Mouse (Mus musculus) heart, embryonic 12.5 days (tissue): ENCODE results near the gene Cyfip2. TPM values are rescaled to one million over a fixed set of nuclear protein-coding genes. Genes with fewer than 3 reads are reported as not detected.

Source experiments
- ATAC-seq: fragments of 200-750 bp; cut with Nextera tagmentation; 2 replicates; pipeline ENCODE4 v1.8.0; 2017; ENCODE audit warnings: moderate TSS enrichment, moderate library complexity; ENCODE audit not compliant: insufficient number of reproducible peaks, low FRiP score
- H3K27ac ChIP-seq: fragments of 300-500 bp; sonication (generic); 2 replicates; pipeline ENCODE4 v1.5.1; 2016; ENCODE audit warnings: mild to moderate bottlenecking, moderate library complexity; ENCODE audit not compliant: poor library complexity, severe bottlenecking
- H3K27me3 ChIP-seq: fragments of 300-500 bp; sonication (generic); replicated peaks from 2 replicates; pipeline ENCODE4 v1.6.1; 2016; ENCODE audit warnings: mild to moderate bottlenecking, moderate library complexity
- H3K36me3 ChIP-seq: fragments of 300-500 bp; sonication (generic); 2 replicates; pipeline ENCODE4 v1.6.1; 2016; ENCODE audit warnings: mild to moderate bottlenecking, moderate library complexity
- H3K4me1 ChIP-seq: fragments of 300-500 bp; sonication (generic); replicated peaks from 2 replicates; pipeline ENCODE4 v1.6.1; 2016; ENCODE audit warnings: mild to moderate bottlenecking
- H3K4me2 ChIP-seq: fragments of 300-500 bp; sonication (generic); 2 replicates; pipeline ENCODE4 v1.6.1; 2016; ENCODE audit warnings: mild to moderate bottlenecking, moderate library complexity
- H3K4me3 ChIP-seq: fragments of 300-500 bp; sonication (generic); 2 replicates; pipeline ENCODE4 v1.5.1; 2016; ENCODE audit warnings: mild to moderate bottlenecking
- H3K9ac ChIP-seq: fragments of 300-500 bp; sonication (generic); 2 replicates; pipeline ENCODE4 v1.6.1; 2016; ENCODE audit warnings: mild to moderate bottlenecking, moderate library complexity
- H3K9me3 ChIP-seq: fragments of 300-500 bp; sonication (generic); replicated peaks from 2 replicates; pipeline ENCODE4 v1.6.1; 2016; ENCODE audit warnings: mild to moderate bottlenecking, moderate library complexity
- WGBS: fragments of 180-500 bp; shearing (Covaris S2); methylation state at CpG from one replicate; pipeline ENCODE4 v1.1.7; 2016; 5-methylcytosine and 5-hydroxymethylcytosine counted together
- polyA plus RNA-seq: library from polyadenylated mRNA; unstranded; fragments of >200 nt; fragmentation: Nextera tagmentation; extraction: Ambion mirVana; gene quantifications from 2 replicates; pipeline ENCODE4 v1.2.1, GENCODE M21; 2016

Gene Cyfip2
- polyA plus RNA-seq, 1 experiment from 2014 or later: 6.5 TPM

DNA sequence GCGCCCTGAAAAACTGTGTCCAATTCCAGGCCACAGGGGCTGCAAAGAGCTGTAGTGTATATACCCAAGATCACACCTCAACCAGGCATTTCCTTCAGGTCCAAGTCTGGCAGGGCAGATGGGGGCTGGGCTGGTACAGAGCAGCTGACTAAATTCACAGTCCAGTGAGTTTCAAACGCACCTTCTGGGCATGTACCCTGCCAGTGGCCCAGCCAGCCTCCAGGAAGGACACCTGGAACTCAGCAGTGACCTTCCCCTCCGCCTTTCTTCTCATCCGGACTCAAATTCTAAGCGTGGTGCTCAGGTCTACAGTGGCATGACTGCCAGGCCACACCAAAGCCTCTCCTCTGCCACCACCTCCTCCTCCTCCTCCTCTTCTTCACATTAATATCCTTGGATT lies 19.2 kb downstream of the Cyfip2 start:
- Histone ChIP-seq H3K4me1 (no peaks in the 10 kb centered on the region), H3K9ac (no peak overlapping the region), H3K4me3 (no peak overlapping the region), H3K36me3 (0 out of 2 replicates have a peak, but pooled peaks cover 4% of the 10 kb centered on the region), H3K27ac (no peak overlapping the region), H3K4me2 (no peak overlapping the region), H3K9me3 (no peaks in the 10 kb centered on the region), H3K27me3 (no peaks in the 10 kb centered on the region)
- 80% methylated on average over 5 of the region's 5 CpGs for WGBS
- ATAC-seq: no peak

DNA sequence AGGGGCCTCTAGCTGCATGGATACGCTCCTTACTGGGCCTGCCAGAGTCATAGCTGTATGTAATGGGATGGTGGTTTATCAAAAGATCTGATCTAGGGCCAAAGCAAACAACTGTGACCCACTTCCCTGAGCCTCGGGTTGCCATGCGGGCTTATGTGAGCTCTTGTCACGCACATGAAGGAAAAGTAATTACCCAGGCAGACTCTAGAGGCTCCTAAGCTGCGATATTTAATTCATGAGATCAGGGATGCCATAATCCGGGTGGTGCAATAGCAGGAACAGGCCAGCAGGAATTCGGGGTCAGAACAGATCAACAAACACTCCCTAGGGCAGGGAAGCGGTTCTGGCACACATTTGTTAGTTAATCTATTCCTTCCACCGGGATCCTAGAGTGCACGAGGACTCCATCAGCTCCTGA lies 21.7 kb downstream of the Cyfip2 start:
- no peaks in the 10 kb centered on the region for H3K9me3 ChIP-seq
- H3K27ac ChIP-seq: no peak overlapping the region
- no peak overlapping the region for H3K4me3 ChIP-seq
- H3K9ac ChIP-seq: no peak overlapping the region
- H3K4me1 ChIP-seq: no peaks in the 10 kb centered on the region
- no peak for ATAC-seq
- H3K36me3 ChIP-seq: 0 out of 2 replicates have a peak, but pooled peaks cover 4% of the 10 kb centered on the region
- no peaks in the 10 kb centered on the region for H3K27me3 ChIP-seq
- WGBS: 61% methylated on average over 10 of the region's 10 CpGs
- H3K4me2 ChIP-seq: no peak overlapping the region

DNA sequence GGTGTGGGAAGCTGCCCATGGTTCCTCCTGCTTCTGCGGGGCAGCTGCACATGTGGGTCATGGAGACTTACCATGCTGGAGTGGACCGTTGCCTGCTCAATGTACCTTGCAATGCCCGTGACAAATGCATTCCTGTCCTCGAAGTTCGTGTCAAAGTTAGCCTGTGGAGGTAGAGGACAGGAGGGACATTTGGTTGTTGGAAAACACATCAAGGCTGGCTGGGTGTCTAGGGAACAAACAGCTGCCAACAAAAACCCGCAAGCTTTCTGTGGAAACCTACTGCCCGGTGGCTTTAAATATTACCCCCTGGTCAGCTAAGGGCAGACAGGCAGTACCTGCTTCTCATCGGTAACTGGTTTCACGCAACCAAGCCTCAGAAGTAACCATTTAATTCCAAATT lies 23.1 kb downstream of the Cyfip2 start:
- Histone ChIP-seq H3K36me3 (0 out of 2 replicates have a peak, but pooled peaks cover 4% of the 10 kb centered on the region), H3K27me3 (no peaks in the 10 kb centered on the region), H3K27ac (no peak overlapping the region), H3K4me3 (no peak overlapping the region), H3K9ac (no peak overlapping the region), H3K4me2 (no peak overlapping the region), H3K4me1 (no peaks in the 10 kb centered on the region), H3K9me3 (no peaks in the 10 kb centered on the region)
- no peak for ATAC-seq
- 85% methylated on average over 9 of the region's 9 CpGs for whole genome bisulfite sequencing

DNA sequence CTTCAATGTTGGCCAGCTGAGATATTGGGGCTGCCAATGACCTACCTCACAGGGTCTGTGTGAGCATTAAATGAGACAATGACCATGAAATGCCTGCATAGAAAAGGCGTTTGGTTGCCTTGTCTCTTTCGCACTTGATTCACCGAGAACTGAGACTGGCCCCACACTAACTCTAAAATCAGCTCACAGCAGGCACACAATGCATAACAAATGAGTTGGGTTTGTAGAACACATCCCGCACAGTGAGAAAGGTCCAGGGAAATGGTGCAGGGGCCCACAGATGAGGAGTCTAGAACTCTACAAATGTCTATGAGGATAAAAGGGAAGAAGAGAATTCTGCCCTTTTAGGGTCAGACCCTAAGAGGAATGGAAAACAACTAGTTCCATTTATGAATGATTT lies 23.6 kb downstream of the Cyfip2 start:
- Histone ChIP-seq H3K4me1 (no peaks in the 10 kb centered on the region), H3K36me3 (0 out of 2 replicates have a peak, but pooled peaks cover 4% of the 10 kb centered on the region), H3K9ac (no peak overlapping the region), H3K27ac (no peak overlapping the region), H3K9me3 (no peaks in the 10 kb centered on the region), H3K4me2 (no peak overlapping the region), H3K27me3 (no peaks in the 10 kb centered on the region), H3K4me3 (no peak overlapping the region)
- no peak for ATAC-seq
- 84% methylated on average over 4 of the region's 4 CpGs for WGBS

DNA sequence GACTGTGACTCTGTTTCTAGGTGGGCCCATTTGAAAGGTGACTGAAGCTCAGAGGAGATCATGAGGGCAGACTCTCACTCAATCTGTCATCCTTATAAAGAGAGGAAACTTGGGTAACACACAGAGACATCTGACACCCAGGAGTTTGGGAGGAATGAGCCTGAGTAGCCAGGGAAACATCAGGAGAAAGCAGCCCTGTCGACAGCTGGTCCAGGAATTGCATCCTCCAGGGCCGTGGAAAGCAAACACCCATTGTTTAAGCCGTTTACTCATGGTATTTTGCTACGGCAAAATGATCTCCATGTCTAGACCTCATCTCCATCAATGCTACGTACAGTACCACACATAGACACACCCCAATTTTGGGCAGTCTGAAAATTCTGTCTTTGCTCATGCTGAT lies 24.6 kb downstream of the Cyfip2 start:
- Histone ChIP-seq H3K9ac (no peak overlapping the region), H3K27me3 (no peaks in the 10 kb centered on the region), H3K4me1 (no peaks in the 10 kb centered on the region), H3K9me3 (no peaks in the 10 kb centered on the region), H3K27ac (no peak overlapping the region), H3K4me3 (no peak overlapping the region), H3K4me2 (no peak overlapping the region), H3K36me3 (0 out of 2 replicates have a peak, but pooled peaks cover 4% of the 10 kb centered on the region)
- 59% methylated on average over 5 of the region's 5 CpGs for WGBS
- no peak for ATAC-seq

DNA sequence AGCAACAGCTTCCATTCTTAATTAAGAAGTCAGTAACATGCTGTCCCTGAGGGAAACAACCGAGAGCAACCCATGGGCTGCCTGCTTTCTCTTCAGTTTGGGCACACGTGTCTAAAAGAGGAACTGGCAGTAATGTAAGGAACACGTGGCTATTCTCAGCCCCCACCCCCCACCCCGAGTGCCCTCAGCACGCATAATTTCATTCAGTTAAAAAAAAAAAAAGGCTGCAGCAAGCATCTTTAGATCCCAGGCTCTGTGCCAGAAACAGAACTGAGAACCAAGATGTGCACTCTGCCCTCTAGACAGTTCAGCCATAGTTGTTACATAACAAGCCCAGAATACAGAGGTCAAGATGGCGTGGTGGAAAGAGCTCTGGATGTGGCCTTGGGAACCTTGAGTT lies 25.9 kb downstream of the Cyfip2 start:
- Histone ChIP-seq H3K27ac (no peak overlapping the region), H3K4me3 (no peak overlapping the region), H3K4me1 (no peaks in the 10 kb centered on the region), H3K4me2 (no peak overlapping the region), H3K9me3 (no peaks in the 10 kb centered on the region), H3K27me3 (no peaks in the 10 kb centered on the region), H3K36me3 (0 out of 2 replicates have a peak, but pooled peaks cover 4% of the 10 kb centered on the region), H3K9ac (no peak overlapping the region)
- ATAC-seq: no peak
- 61% methylated on average over 6 of the region's 6 CpGs for WGBS

DNA sequence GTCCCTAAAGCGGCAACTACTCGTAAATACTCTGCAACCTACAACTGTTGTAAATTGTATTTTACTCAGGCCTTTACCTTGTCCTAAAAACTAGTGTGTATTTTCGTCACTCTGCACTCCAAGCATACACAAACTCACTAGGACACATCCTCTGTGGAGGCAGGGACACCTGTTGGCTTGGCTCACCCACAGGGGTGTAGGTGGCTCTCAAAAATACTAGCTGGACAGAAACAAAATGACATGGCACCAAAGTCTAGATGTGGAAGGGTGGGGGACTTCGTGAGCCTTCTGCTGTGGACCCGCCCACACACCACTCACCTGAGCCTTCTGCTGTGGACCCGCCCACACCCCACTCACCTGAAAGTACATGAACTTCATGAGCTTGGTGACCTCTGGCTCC lies 28.9 kb downstream of the Cyfip2 start:
- 88% methylated on average over 6 of the region's 6 CpGs for WGBS
- Histone ChIP-seq H3K36me3 (no peaks in the 10 kb centered on the region), H3K27ac (no peak overlapping the region), H3K4me3 (no peak overlapping the region), H3K27me3 (no peaks in the 10 kb centered on the region), H3K9me3 (no peaks in the 10 kb centered on the region), H3K4me1 (no peaks in the 10 kb centered on the region), H3K9ac (no peak overlapping the region), H3K4me2 (no peak overlapping the region)
- no peak for ATAC-seq

DNA sequence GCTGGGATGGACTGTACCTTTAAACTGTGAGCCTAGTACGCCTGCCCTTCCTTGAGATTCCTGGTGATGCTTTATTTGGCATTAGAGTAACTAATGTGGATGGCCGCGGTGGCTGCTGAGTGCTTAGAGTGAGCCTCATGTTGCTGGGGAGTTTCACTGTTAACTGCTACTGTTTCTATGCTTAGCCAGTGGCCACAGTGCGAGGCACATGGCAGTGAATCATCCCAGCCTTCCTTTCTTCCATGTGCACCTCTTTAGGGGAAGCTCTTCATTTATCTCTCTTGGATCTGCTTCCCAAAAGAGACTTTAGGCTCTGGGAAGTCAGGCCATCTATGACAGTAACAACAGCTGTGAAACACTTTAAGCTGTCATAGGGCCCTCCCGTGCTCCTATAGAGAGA lies 30.0 kb downstream of the Cyfip2 start:
- no peaks in the 10 kb centered on the region for H3K9me3 ChIP-seq
- H3K27me3 ChIP-seq: no peaks in the 10 kb centered on the region
- H3K4me1 ChIP-seq: no peaks in the 10 kb centered on the region
- no peak overlapping the region for H3K9ac ChIP-seq
- no peak overlapping the region for H3K4me2 ChIP-seq
- WGBS: 80% methylated on average over 5 of the region's 5 CpGs
- ATAC-seq: no peak
- no peaks in the 10 kb centered on the region for H3K36me3 ChIP-seq
- H3K4me3 ChIP-seq: no peak overlapping the region
- no peak overlapping the region for H3K27ac ChIP-seq

DNA sequence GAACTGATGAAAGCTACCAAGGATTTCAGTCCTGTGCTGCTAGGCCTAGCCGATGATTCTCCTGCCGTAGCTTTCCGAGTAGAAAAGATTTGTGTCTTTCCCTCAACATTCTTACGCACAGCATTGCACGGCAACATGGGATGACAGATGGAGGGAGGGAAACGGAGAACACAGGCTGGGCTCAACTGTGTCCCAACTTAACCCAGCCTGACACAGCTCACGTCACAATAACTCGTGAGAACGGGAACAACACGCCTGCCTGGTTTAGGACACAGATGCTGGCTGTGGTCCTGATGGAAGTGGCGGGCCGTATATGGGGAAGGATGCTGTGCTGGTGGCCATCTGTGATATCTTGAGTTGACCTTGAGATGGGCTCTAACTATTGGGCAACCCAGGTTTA lies 34.0 kb downstream of the Cyfip2 start:
- H3K9me3 ChIP-seq: no peaks in the 10 kb centered on the region
- H3K36me3 ChIP-seq: no peaks in the 10 kb centered on the region
- H3K4me1 ChIP-seq: no peaks in the 10 kb centered on the region
- H3K27ac ChIP-seq: no peak overlapping the region
- H3K4me2 ChIP-seq: no peak overlapping the region
- WGBS: 89% methylated on average over 12 of the region's 12 CpGs
- H3K9ac ChIP-seq: no peak overlapping the region
- no peak overlapping the region for H3K4me3 ChIP-seq
- no peaks in the 10 kb centered on the region for H3K27me3 ChIP-seq
- ATAC-seq: no peak

DNA sequence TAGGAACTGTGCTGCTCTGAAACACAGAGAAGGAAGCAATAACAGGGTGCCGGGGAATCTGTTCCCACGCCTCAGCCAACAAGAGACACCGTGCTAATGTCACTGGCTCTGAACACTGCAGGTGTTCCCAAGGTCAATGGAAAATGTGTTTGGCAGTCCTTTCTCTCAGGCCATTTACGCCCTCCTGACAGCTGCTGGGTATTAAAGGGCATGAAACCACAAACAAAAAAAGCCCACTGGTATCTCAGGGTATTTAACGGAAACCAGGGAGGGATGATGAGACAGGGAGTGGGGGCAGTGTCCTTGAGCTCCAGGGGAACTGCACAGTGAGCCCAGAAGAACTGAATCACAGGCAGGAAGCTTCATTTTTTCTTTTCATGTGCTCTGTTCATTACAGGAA lies 34.5 kb downstream of the Cyfip2 start:
- ATAC-seq: no peak
- Histone ChIP-seq H3K9ac (no peak overlapping the region), H3K36me3 (no peaks in the 10 kb centered on the region), H3K27ac (no peak overlapping the region), H3K4me2 (no peak overlapping the region), H3K4me1 (no peaks in the 10 kb centered on the region), H3K27me3 (no peaks in the 10 kb centered on the region), H3K4me3 (no peak overlapping the region), H3K9me3 (no peaks in the 10 kb centered on the region)
- WGBS: 75% methylated on average over 5 of the region's 5 CpGs

DNA sequence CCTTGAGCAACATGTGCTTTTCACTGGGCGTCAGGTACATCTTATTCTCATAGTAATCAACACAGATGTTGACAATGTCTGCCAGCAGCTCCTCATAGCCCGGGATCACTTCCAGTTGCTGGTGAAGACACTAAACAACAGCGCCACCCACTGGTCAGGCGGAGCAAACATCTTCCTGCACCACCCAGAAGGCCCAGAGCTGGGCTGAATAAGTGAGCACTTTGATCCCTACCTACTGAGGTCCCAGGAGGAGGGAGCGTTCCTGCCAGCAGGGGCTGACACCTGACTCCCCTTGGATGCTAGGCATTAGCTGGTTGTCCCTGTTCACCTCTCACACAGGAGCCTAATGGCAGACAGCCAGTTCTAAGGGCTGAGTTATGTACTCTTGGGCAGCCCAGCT lies 35.9 kb downstream of the Cyfip2 start:
- no peak overlapping the region for H3K4me2 ChIP-seq
- H3K27ac ChIP-seq: no peak overlapping the region
- H3K4me3 ChIP-seq: no peak overlapping the region
- H3K9ac ChIP-seq: no peak overlapping the region
- no peaks in the 10 kb centered on the region for H3K9me3 ChIP-seq
- no peaks in the 10 kb centered on the region for H3K27me3 ChIP-seq
- 42% methylated on average over 5 of the region's 5 CpGs for WGBS
- no peaks in the 10 kb centered on the region for H3K4me1 ChIP-seq
- ATAC-seq: no peak
- no peaks in the 10 kb centered on the region for H3K36me3 ChIP-seq

DNA sequence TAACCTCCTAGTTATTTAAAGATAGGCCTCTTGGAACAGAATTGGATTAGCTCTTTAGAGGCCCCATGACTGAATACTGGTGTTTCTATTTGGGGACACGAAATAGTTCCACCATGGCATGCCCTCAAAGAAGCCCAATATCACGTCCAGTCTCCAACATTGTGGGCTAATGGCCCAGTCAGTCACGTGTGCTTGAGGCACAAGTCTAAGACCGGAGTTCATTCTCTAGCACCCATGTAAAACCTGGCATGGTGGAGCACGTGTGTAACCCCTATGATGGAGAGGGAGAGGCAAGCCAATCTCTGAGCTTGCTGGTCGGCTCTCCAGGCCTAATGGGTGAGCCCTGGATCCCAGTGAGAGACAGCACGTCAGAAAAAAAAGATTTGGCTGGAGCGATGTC lies 36.5 kb downstream of the Cyfip2 start:
- Histone ChIP-seq H3K9ac (no peak overlapping the region), H3K4me1 (no peaks in the 10 kb centered on the region), H3K36me3 (no peaks in the 10 kb centered on the region), H3K9me3 (no peaks in the 10 kb centered on the region), H3K4me3 (no peak overlapping the region), H3K27me3 (no peaks in the 10 kb centered on the region), H3K4me2 (no peak overlapping the region), H3K27ac (no peak overlapping the region)
- ATAC-seq: no peak
- WGBS: 82% methylated on average over 8 of the region's 8 CpGs
